Mouse (Mus musculus) T-helper 17 cell (primary cell): ENCODE results near the gene Gm1673.
"Not testable (repeated sequence)": the region's sequence is repeated elsewhere in the genome, so short reads cannot be mapped to it uniquely, and the experiment has no call there.

Experiments used
- in situ Hi-C, 2 experiments: fragments of 300-600 bp; cut with MboI, MseI; formaldehyde crosslinking; loops; 1 replicate in 1 of 2; 2 replicates in 1 of 2; pipeline ENCODE4 v1.15.1; 2025; ENCODE audit warnings: high pct_unique_total_duplicates in 2 of 2

Gene Gm1673

DNA sequence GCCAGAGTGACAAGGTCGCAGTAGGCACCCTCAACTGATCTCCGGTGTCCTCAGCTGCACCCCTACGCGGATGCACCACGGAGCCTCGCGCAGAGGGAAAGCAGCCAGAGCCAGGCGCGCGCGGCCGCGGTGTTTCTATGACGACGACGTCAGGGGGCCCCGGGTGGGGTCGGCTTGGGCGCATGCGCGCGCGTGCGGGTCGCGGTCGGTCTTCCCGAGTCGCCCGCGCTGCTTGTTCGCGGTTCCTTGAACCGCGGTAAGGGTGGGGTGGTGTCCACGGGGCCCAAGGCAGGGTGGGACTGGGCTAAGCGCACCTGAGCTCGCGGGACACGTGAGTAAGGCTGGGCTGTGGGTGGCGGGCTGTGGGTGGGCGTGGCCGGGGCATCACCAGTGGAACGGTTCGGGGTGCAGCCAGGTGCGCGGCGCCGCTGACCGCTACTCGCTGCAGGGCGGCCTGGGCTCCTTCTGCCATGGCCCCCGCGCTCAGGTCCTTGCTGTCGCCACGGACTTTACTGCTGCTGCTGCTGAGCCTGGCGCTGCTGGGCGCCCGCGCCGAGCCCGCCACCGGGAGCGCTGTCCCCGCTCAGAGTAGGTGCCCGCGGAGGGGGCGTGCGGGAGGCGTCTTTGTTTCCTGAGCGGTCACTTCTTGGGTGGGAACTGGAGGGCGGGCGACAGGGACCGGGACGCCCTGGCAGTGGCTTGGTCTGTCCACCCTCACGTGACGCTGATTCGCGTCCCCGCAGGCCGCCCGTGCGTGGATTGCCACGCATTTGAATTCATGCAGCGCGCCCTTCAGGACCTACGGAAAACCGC is at the start of gene Gm1673:
Gm1673 (plus strand) TSS at position 125 of the 813 bp plus-strand sequence.
- in situ Hi-C loops, result no loop called here

DNA sequence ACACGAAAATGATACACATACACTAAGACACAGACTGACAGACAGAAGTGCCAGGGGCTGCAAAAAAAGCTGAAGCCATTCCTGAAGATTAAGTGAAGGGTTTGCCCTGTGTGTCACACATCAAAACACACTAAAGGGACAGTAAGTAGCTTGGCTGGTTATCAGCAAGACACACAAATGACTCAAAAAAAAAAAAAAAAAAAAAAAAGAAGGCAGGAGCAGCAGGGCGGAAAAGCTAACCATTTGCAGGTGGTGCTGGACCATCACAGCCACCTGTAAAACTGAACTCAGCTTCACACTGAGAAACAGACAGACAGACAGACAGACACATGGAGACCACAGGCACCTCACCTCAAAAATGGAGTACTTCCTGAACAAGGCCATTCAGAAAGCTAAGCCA is 49.2 kb upstream of the Gm1673 start:
- in situ Hi-C loops, result no loop called here

DNA sequence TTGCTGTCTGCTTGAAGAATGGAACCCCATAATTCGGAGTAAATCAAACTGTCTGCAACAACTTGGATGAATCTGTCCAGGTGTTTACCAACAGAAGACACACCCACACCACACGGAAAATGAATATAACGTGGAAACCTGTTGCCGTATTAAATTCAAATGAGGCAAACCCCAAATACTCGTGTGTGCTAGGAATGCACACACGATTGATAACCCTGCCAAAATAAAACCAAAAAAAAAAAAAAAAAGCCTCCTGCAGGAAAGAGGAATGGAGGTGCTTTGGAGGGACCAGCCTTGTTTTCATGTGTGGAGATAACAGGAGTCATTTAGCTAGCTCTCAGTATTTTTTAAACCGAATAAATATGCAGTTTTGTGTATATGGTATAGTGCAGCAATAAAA is 48.4 kb upstream of the Gm1673 start:
- in situ Hi-C loops, result loop anchor here in 1 of 2 experiments (5.0 kb wide), 1 partner anchor 278 kb away; the partner anchor contains the start of genes Tacc3 and Tmem129

DNA sequence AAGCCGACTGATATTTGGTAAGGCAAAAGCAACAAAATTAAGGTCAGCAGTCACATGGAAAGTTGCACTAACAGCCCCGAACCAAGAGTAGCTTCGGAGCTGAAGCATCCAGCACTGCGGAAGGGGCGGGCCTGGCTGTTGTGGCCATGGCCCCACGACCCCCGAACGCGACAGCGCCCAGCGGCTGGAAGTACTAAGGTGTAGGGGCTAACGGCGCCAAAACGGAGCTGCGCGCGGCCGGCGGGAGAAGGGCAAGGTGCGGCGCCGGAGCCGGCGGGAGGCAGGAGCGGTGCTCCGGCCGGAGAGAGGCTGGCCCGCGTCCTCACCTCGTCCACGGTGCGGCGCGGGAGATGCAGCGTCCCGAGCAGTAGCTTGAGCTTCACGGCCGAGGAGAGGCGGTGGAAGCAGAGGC is 47.5 kb upstream of the Gm1673 start:
- in situ Hi-C loops, result loop anchor here in 1 of 2 experiments (5.0 kb wide), 1 partner anchor 278 kb away; the partner anchor contains the start of genes Tacc3 and Tmem129

DNA sequence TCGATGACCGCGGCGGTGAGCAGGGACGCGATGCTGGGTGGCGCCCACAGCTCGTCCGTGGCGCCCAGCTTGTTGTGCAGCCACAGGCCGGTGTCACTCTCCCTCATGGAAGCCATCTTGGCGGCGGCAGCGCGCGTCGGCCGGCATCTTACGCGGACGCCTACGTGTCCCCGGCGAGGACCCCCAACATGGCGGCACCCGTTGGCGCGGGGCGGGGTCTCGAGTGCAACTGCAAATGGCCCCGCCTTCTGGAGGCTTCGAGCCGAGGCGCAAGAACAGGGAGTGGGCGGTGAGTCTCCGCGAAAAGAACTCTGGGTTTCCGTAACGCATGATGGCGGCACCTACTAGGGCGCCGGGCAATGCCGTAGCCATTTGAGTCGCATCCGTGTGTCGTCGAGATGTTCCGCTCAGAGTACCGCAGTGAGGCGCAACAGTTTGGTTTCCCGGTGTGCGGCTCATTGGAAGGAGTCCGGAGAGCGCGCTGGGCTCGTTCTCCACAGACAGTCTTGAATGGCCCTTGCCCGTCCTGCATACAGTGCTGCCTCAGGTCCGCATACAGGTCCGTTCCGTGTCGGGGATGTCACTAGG is 47.0 kb upstream of the Gm1673 start, which contains the start of gene Nelfa:
Nelfa (minus strand) TSS at position 294 of the 588 bp plus-strand sequence.
- in situ Hi-C loops, result loop anchor here in 1 of 2 experiments (5.0 kb wide), 1 partner anchor 279 kb away; the partner anchor contains the start of genes Tacc3 and Tmem129

DNA sequence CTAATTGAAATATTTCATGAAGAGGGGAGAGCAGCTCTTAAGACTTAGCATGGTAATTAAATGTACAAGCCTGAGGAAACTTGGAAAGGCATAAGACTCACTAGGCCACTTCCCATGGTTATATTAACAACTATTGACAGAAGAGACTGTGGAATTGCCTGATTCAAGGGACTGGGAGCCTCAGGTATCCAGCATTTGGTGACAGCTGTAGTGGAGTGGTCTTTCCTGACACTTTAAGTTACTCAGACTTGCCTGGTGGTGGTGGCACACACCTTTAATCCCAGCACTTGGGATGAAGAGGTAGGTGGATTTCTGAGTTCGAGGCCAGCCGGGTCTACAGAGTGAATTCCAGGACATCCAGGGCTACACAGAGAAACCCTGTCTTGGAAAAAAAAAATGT is 46.0 kb upstream of the Gm1673 start:
- in situ Hi-C loops, result loop anchor here in 1 of 2 experiments (5.0 kb wide), 1 partner anchor 280 kb away; the partner anchor contains the start of genes Tacc3 and Tmem129

DNA sequence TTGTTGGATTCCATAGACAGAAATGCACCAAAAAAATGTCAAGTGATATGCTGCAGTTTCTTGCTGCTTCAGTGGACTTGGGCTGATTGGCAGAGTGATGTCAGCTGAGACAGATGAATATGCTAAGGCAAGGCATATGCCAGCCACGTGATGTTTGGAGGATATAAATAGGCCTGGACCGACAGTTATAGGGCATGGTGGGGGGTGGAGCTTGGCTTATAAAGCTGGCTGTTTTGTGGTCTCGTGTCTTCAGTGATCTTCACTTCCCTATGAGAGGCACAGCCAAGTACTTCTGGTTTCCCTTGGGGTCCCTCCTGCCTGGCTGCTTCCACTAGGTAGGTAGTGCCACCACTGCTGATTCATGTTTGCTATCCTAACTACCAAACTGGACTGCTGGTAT is 44.8 kb upstream of the Gm1673 start:
- in situ Hi-C loops, result loop anchor here in 1 of 2 experiments (5.0 kb wide), 1 partner anchor 281 kb away; the partner anchor contains the start of genes Tacc3 and Tmem129

DNA sequence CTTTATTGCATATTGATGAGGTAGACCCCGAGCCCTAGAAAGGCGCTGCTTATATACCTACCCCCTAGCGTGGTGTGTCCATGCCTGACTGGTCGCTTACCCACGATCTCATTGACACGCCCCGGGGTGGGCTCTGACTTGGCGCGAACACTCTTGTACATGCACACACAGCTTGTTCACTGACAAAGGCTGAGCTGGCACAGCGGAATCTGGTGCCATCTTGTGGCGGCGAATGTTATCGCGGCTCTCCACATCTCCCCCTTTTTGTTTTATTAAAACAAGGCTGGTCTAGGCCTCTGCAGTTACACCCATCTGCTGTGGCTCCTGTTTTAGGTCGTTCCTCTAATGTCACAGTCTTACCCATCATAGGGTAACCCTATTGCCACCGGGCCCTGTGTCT is 36.2 kb upstream of the Gm1673 start:
- in situ Hi-C loops, result not testable (repeated sequence)

DNA sequence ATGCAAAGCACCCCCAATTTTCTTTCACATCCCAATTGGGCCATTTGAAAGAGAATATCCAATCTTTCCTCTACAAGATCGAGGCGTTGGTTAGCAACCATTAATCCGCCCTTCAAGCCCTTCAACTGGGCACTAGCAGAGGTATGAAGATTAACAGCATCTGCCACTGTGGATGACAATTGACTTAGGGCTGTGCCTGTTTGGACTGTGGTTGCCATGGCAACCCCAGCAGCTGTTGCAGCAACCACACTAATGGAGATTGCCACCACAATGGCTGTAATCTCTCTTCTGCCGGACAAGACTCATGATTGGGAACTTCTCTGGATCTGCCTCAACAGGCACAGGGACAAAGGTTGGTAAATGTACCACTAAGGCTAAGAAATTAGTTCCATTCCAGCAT is 34.9 kb upstream of the Gm1673 start:
- in situ Hi-C loops, result no loop called here

DNA sequence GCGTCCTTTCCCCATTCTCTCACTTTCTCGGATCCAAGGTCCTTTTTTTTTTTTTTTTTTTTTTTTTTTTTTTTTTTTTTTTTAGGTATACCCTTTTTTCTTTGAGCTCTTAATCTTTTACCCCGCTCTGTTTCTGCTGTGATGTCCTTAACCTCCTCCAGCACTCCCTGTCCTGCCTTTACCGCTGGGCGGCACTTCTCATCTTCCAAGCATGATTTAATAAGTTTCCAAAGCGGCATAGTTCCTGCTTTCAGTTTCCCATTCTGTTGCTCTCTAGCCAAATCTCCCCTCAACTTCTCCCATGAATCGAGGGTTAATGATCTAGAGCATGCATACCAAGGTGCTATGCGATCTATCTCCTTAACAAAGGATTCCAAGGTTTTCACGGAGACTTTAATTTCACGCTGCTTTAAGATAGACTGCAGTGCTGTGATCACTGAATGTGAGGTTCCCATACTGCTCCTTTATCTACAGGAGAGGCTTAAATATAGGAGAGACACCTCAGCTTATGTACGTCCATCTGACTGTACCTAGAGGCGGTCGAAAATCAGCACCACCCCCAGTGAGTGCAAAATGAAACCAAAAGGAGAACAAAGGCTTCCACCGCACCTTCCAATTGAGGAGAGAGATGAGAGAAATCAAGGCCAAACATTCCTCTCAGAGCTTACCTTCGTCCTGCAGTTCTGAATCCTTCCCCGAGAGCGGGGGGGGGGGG is 29.6 kb upstream of the Gm1673 start:
- in situ Hi-C loops, result loop anchor here in 1 of 2 experiments (10.0 kb wide), 1 partner anchor 989 kb away; no protein-coding TSS in a partner anchor

DNA sequence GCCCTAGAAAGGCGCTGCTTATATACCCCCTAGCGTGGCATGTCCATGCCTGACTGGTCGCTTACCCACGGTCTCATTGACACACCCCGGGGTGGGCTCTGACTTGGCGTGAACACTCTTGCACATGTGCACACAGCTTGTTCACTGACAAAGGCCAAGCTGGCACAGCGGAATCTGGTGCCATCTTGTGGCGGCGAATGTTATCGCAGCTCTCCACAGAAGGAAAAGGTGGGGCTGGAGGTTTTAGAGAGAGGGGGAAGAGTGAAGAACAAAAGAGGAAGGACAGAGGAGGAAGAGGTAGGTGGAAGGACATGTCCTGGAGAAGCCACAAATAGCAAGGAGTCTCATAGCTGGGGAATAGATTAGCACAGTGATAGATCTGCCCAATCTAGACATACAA is 28.9 kb upstream of the Gm1673 start:
- in situ Hi-C loops, result loop anchor here in 1 of 2 experiments (10.0 kb wide), 1 partner anchor 990 kb away; no protein-coding TSS in a partner anchor

DNA sequence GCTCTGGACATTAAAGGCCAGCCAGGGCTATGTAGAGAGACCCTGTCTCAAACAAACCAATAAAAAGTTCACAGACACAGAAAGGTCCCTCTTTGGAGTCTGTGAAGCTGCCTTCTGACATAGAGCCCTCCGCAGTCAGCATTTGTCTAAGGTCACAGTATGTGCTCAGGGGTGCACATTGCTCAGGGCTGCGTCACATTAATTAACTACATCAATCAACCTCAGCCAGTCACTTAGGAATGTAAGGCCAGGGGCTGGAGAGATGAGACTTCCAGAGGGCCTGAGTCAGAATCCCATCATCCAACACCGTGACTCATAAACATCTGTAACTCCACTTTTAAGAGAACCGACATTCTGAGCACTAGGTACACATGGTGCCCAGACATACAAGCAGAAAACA is 27.4 kb upstream of the Gm1673 start:
- in situ Hi-C loops, result loop anchor here in 1 of 2 experiments (10.0 kb wide), 1 partner anchor 991 kb away; no protein-coding TSS in a partner anchor

DNA sequence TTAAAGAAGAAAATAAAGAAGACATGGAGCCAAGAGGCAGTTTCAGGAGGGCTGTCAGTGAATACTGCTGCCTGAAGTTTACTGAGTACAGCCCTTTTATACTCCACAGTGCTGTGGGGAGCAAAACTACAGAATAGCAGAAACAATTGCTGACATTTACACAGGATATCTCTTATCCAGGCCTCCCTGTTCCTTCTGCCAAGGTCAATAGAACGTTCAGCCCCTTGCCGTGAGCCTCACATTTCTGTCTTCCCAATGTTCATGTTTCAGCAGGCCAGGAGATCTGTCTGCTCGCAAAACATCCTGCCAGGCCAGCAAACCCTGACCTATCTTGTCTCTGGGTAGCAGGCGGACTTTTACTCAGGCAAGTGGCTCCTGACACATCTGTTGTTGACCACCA is 23.9 kb upstream of the Gm1673 start:
- in situ Hi-C loops, result loop anchor here in 1 of 2 experiments (10.0 kb wide), 1 partner anchor 995 kb away; no protein-coding TSS in a partner anchor

DNA sequence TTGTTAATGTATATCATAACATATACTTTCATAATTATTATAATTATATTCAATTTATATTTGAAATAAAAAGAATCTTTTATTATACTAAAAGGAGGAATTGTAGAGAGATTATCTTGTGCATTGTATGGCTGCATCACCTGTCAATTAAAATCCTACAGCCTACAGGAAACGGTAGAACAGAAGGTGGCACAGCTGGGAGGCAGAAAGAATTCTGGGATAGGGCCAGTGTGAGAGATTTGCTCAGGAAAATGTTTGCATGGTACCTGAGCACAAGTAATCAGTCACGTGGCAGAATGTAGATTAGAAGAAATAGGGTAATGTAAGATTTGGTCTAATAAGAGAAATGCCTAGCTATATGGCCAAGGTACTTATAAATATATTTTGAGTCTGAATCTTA is 8.5 kb upstream of the Gm1673 start:
- in situ Hi-C loops, result no loop called here

DNA sequence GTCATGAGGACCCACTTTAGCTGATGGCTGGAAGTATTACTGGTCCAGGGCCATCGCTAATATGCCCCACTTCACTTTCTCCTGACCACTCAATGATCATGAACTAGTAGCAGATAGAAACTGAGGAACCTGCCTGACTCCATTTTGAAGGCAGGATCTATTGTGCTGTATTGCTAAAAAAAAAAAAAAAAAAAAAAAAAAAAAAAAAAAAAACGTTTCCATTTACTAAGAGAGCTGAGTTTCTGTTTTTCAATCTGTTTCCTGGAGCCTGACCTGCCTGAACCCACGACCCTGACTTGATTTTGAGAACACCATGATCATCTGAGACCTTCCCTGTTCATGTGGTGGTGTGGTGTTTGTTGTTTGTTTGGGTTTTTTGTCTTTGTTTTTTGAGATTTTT is 7.0 kb upstream of the Gm1673 start:
- in situ Hi-C loops, result no loop called here

DNA sequence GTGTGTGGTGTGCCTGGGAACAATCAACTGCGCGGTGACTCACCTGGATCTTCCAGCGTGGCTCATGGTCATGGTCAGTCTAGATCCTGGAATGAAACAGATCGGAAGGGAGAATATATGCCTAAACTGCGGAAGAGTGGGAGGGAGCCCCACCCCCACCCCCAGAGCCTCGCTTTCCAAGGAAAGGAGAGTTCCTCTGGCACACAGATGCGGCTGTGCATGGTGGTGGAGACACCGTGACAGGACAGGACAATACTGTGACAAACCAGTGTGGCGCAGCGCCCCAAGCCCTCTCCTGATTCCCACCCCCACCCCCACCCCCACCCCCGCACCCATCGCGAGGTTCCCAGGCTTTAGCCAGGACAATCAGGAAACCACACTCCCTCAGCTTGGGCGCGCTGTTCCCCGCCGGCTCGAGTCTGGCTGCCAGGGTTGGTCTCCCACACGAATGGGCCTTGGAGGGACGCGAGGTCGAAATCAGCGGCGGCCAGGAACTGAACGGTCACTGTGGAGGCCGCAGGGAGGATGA is 438 bp upstream of the Gm1673 start:
- in situ Hi-C loops, result no loop called here

DNA sequence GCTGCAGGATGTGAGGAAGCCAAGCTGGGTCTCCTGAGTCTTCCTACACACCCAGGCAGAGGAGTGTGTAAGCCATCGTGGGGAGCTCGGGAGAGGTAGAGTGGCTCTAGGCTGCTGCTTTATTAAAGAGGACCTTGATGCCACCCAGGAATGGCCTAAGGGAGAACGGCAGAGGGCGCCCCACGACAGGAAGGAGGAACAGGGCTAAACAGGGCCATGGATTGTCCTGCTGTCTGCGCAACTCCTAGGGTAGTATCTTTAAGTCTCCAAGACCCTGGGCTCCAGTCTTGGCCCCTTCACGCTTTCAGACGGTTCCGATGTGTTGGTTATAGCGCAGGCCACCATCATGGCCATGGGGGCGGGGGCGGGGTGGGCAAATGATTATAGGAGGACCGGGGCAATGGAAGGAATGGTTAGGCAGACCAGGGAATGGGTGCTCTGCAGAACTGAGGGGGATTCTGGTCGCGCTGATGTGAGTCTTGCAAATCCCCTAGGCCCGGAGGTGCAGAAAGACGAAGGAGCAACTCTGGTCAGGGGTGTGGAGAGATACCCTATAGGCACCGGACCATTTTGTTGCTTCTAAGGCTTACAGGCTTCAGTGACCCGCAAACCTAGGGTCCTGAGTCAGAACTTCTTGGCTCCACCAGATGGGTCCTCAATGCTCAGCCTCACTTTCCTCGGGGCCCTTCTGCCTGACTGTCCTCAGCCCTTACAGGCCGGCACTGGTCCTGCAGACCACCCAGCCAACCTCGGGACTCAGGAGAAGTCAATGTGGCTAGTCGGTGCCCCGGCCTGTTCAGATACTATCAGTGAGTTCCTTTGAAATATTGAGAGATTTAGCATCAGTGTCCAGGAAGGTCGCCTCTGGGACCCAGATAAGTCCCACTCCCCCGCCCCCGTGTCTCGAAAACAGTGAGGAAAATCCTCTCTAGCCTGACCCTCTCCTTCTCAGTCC is 11.7 kb downstream of the Gm1673 start:
- in situ Hi-C loops, result no loop called here

DNA sequence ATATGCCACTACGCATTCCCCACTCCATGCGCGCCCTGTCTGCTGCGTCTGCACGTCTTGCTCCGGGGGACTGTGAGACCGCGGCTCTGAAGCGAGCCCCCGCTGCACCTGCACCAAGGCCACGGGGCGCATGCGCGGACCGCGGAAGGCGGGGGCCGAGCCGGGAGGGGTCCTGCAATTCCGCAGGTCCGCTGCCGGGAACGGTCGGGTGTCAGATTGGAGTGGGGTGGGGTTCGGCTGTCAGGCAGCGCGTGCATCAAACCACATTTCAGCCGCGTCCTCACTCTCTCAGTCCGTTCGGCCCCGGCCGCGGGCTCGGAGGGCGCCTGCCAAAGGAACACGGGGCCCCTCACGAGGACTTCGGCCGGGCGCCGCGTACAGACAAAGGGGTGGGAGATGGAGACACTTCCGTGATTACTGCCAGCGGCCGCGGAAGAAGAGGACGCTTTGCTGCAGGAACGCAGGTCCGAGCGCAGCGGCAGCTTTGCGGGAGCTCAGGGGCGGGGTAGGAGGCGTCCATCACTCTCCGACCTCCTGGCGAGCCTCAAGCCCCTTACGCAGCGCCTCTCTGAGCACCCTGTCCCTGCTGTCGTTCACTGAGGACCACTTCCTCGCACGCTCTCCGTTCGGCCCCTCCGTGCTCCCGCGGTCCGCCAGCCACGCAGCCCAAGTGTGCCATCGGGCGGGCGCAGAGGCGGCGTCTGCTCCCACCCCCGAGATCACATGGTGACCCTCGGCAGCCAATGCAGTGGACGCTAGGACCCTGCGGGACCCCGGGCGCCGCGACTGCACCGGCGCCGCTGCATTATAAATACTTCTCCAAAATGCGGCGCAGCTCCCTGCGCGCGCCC is 12.8 kb downstream of the Gm1673 start, which contains the start of gene Nat8l:
Nat8l (plus strand) TSS at position 142 of the 851 bp plus-strand sequence.
- in situ Hi-C loops, result no loop called here

DNA sequence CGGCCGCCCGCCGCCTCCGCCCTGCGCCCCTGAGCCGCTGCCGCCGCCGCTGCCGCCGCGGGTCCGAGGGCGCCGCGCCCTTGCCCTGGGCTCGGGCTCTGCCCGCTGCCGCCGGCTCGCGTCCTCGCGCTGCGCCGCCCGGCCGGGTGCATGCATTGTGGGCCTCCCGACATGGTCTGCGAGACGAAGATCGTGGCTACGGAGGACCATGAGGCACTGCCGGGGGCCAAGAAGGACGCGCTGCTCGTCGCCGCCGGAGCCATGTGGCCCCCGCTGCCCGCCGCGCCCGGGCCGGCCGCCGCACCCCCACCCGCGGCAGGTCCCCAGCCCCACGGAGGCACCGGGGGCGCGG is 13.4 kb downstream of the Gm1673 start:
- in situ Hi-C loops, result no loop called here
